Mouse (Mus musculus) MEL (cell line): ENCODE measurements around the gene Zbtb20. TPM values are rescaled to one million over a fixed set of nuclear protein-coding genes. Genes with fewer than 3 reads are reported as not detected.

Experiments used
- DNase-seq: peaks from one replicate; pipeline ENCODE4 v3.0.0; 2011; ENCODE audit warnings: low read depth, low spot score
- H3K27ac ChIP-seq: 2 replicates; pipeline ENCODE4 v1.5.1; 2012; ENCODE audit warnings: low read depth, mild to moderate bottlenecking, control low read depth, low read length, moderate library complexity; ENCODE audit not compliant: control insufficient read depth
- H3K27me3 ChIP-seq, 2 experiments: fragments of 150-350 bp in 1 of 2; sonication (generic) in 1 of 2; 2 replicates each; pipeline ENCODE4 v1.6.1; 2012; ENCODE audit warnings: low read length in 2 of 2, mild to moderate bottlenecking in 2 of 2, improper control_type of control experiment in 1 of 2, moderate library complexity in 1 of 2; ENCODE audit not compliant: insufficient read depth in 2 of 2, control insufficient read depth in 1 of 2
- H3K36me3 ChIP-seq, 2 experiments: 2 replicates each; pipeline ENCODE4 v1.6.1; 2012 to 2014; ENCODE audit warnings: low read length in 2 of 2, improper control_type of control experiment in 1 of 2, inconsistent platforms in 1 of 2, mild to moderate bottlenecking in 1 of 2; ENCODE audit not compliant: insufficient read depth in 2 of 2, control insufficient read depth in 1 of 2
- H3K4me1 ChIP-seq, 2 experiments: fragments of 150-350 bp in 1 of 2; sonication (generic) in 1 of 2; 2 replicates each; pipeline ENCODE4 v1.6.1; 2012; ENCODE audit warnings: low read length in 2 of 2, improper control_type of control experiment in 1 of 2, mild to moderate bottlenecking in 1 of 2; ENCODE audit not compliant: insufficient read depth in 2 of 2, control insufficient read depth in 1 of 2
- H3K4me3 ChIP-seq, 2 experiments: fragments of 150-350 bp in 1 of 2; sonication (generic) in 1 of 2; 2 replicates each; pipeline ENCODE4 v1.5.1; 2012; ENCODE audit warnings: low read depth in 2 of 2, low read length in 2 of 2, mild to moderate bottlenecking in 2 of 2, moderate library complexity in 2 of 2, control low read depth in 1 of 2, improper control_type of control experiment in 1 of 2; ENCODE audit not compliant: control insufficient read depth in 1 of 2, insufficient read depth in 1 of 2
- H3K79me2 ChIP-seq: 2 replicates; pipeline ENCODE4 v1.6.1; 2012; ENCODE audit warnings: mild to moderate bottlenecking, low read length, moderate library complexity; ENCODE audit not compliant: control insufficient read depth, poor library complexity, insufficient read depth
- H3K9ac ChIP-seq: 2 replicates; pipeline ENCODE4 v1.6.1; 2012; ENCODE audit warnings: low read depth, mild to moderate bottlenecking, control low read depth, low read length, moderate library complexity; ENCODE audit not compliant: control insufficient read depth, poor library complexity, severe bottlenecking
- H3K9me3 ChIP-seq: fragments of 150-350 bp; sonication (generic); replicated peaks from 2 replicates; pipeline ENCODE4 v1.6.1; 2012; ENCODE audit warnings: mild to moderate bottlenecking, low read length, improper control_type of control experiment, moderate library complexity; ENCODE audit not compliant: insufficient read depth
- CHD2 ChIP-seq: IDR thresholded peaks from 2 replicates; pipeline ENCODE4 v1.6.1; 2011; ENCODE audit warnings: low read length, improper control_type of control experiment
- CTCF ChIP-seq, 3 experiments: IDR thresholded peaks in 2 of 3; conservative IDR thresholded peaks in 1 of 3; 2 replicates each; pipeline ENCODE4 v1.5.1; 2011 to 2012; ENCODE audit warnings: low read length in 3 of 3, low read depth in 2 of 3, mild to moderate bottlenecking in 2 of 3, improper control_type of control experiment in 1 of 3, inconsistent platforms in 1 of 3, mixed read lengths in 1 of 3, moderate library complexity in 1 of 3; ENCODE audit not compliant: control insufficient read depth in 1 of 3, insufficient read depth in 1 of 3, poor library complexity in 1 of 3, severe bottlenecking in 1 of 3
- EP300 ChIP-seq, 2 experiments: IDR thresholded peaks; 2 replicates each; pipeline ENCODE4 v1.6.1; 2011; ENCODE audit warnings: improper control_type of control experiment in 2 of 2, low read length in 2 of 2, low read depth in 1 of 2, mild to moderate bottlenecking in 1 of 2
- ETS1 ChIP-seq: IDR thresholded peaks from 2 replicates; pipeline ENCODE4 v1.6.1; 2012; ENCODE audit warnings: low read depth, mild to moderate bottlenecking, inconsistent platforms, low read length, improper control_type of control experiment, moderate library complexity
- GATA1 ChIP-seq: IDR thresholded peaks from 2 replicates; pipeline ENCODE4 v1.6.1; 2011; ENCODE audit warnings: low read depth, low read length, improper control_type of control experiment
- HCFC1 ChIP-seq: IDR thresholded peaks from 2 replicates; pipeline ENCODE4 v1.6.1; 2012; ENCODE audit warnings: low read depth, mild to moderate bottlenecking, inconsistent platforms, low read length, improper control_type of control experiment, moderate library complexity
- JUND ChIP-seq: IDR thresholded peaks from 2 replicates; pipeline ENCODE4 v1.6.1; 2011; ENCODE audit warnings: low read depth, mild to moderate bottlenecking, improper control_type of control experiment, low read length
- KAT2A ChIP-seq: conservative IDR thresholded peaks from 2 replicates; pipeline ENCODE4 v1.6.1; 2012; ENCODE audit warnings: low read depth, low read length, improper control_type of control experiment, inconsistent platforms
- MAFK ChIP-seq: IDR thresholded peaks from 2 replicates; pipeline ENCODE4 v1.6.1; 2011; ENCODE audit warnings: low read depth, mild to moderate bottlenecking, low read length, improper control_type of control experiment, borderline replicate concordance
- MAX ChIP-seq: IDR thresholded peaks from 2 replicates; pipeline ENCODE4 v1.6.1; 2011; ENCODE audit warnings: low read length, improper control_type of control experiment
- MXI1 ChIP-seq: IDR thresholded peaks from 2 replicates; pipeline ENCODE4 v1.6.1; 2011; ENCODE audit warnings: mild to moderate bottlenecking, low read depth, low read length, improper control_type of control experiment
- MYB ChIP-seq: IDR thresholded peaks from 2 replicates; pipeline ENCODE4 v1.6.1; 2011; ENCODE audit warnings: mild to moderate bottlenecking, low read depth, low read length, improper control_type of control experiment
- NELFE ChIP-seq: IDR thresholded peaks from 2 replicates; pipeline ENCODE4 v1.6.1; 2011; ENCODE audit warnings: low read depth, low read length, improper control_type of control experiment
- NRF1 ChIP-seq: IDR thresholded peaks from 2 replicates; pipeline ENCODE4 v1.6.1; 2014; ENCODE audit warnings: low read depth, mild to moderate bottlenecking, inconsistent platforms, low read length, improper control_type of control experiment, moderate library complexity; ENCODE audit not compliant: poor library complexity, insufficient read depth, severe bottlenecking
- POLR2AphosphoS5 ChIP-seq: IDR thresholded peaks from 2 replicates; pipeline ENCODE4 v1.6.1; 2012; ENCODE audit warnings: low read depth, borderline replicate concordance, mild to moderate bottlenecking, inconsistent platforms, low read length, moderate library complexity, mixed read lengths
- RAD21 ChIP-seq: IDR thresholded peaks from 2 replicates; pipeline ENCODE4 v1.6.1; 2011; ENCODE audit warnings: mild to moderate bottlenecking, low read depth, low read length, improper control_type of control experiment
- SMC3 ChIP-seq: IDR thresholded peaks from 2 replicates; pipeline ENCODE4 v1.6.1; 2011; ENCODE audit warnings: low read depth, low read length, improper control_type of control experiment
- TAL1 ChIP-seq: IDR thresholded peaks from 2 replicates; pipeline ENCODE4 v1.6.1; 2012; ENCODE audit warnings: mild to moderate bottlenecking, inconsistent platforms, low read length, moderate library complexity, mixed read lengths
- TBP ChIP-seq: IDR thresholded peaks from 2 replicates; pipeline ENCODE4 v1.8.0; 2011; ENCODE audit warnings: low read depth, low read length, improper control_type of control experiment
- USF1 ChIP-seq: IDR thresholded peaks from 2 replicates; pipeline ENCODE4 v1.6.1; 2014; ENCODE audit warnings: low read depth, mild to moderate bottlenecking, inconsistent platforms, low read length, improper control_type of control experiment, moderate library complexity
- USF2 ChIP-seq, 2 experiments: IDR thresholded peaks; 2 replicates each; pipeline ENCODE4 v1.6.1; 2011 to 2012; ENCODE audit warnings: improper control_type of control experiment in 2 of 2, low read length in 2 of 2, borderline replicate concordance in 1 of 2, inconsistent platforms in 1 of 2, low read depth in 1 of 2, mild to moderate bottlenecking in 1 of 2; ENCODE audit not compliant: insufficient read depth in 1 of 2
- ZC3H11A ChIP-seq: IDR thresholded peaks from 2 replicates; pipeline ENCODE4 v1.6.1; 2012; ENCODE audit warnings: low read depth, mild to moderate bottlenecking, inconsistent platforms, low read length, improper control_type of control experiment
- ZKSCAN1 ChIP-seq: IDR thresholded peaks from 2 replicates; pipeline ENCODE4 v1.6.1; 2012; ENCODE audit warnings: low read depth, mild to moderate bottlenecking, inconsistent platforms, low read length, improper control_type of control experiment, moderate library complexity
- ZMIZ1 ChIP-seq: IDR thresholded peaks from 2 replicates; pipeline ENCODE4 v1.6.1; 2012; ENCODE audit warnings: low read depth, mild to moderate bottlenecking, inconsistent platforms, low read length, improper control_type of control experiment, moderate library complexity
- polyA plus RNA-seq, 2 experiments: library from polyadenylated mRNA; stranded (reverse) in 1 of 2; unstranded in 1 of 2; fragments of >175 nt in 1 of 2; fragments of >200 nt in 1 of 2; gene quantifications; 2 replicates each; pipeline versions ENCODE4 v1.2.1 to v1.2.4; 2012; ENCODE audit warnings: low replicate concordance in 2 of 2, low read depth in 1 of 2; ENCODE audit not compliant: insufficient read length in 2 of 2, insufficient read depth in 1 of 2, missing spikeins in 1 of 2
- total RNA-seq: library from RNA; depleted of rRNA; stranded (reverse); fragments of 300-350 nt; gene quantifications from 2 replicates; pipeline ENCODE4 v1.2.3, GENCODE M21; 2012; rRNA removed

The Zbtb20 gene
- total RNA-seq (0.26 and 0.27 TPM in 2 replicates), polyA plus RNA-seq (under 1 TPM in 1 of 2 experiments, not detected in 1; 0.17 TPM)

DNA sequence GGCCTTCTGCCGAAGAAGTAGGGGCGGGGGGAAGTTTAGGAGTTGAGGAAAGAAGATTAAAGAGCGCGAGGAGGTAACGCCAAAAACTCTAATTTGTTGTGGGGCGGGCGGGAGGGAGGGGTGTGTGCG, at the start of gene Zbtb20:
TSS of gene Zbtb20 (plus strand) at position 30 of the 129 bp plus-strand sequence.
- Histone ChIP-seq H3K4me1 (peaks cover 2 to 6% of the 10 kb centered on the region in 2 experiments; a peak in 2 of 4 replicates), H3K27ac (peak within 1 kb of the TSS; percentile 98), H3K79me2 (no peaks in the 10 kb centered on the region; the same call in 1 of the 2 replicates), H3K27me3 (no peaks in the 10 kb centered on the region), H3K9ac (peak within 1 kb of the TSS; percentile 93), H3K9me3 (no peaks in the 10 kb centered on the region), H3K4me3 (peak within 1 kb of the TSS; percentile 75 to 90), H3K36me3 (peaks cover 0 to 2% of the 10 kb centered on the region in 2 experiments; a peak in 2 of 4 replicates)
- TF ChIP-seq MXI1 (peak; percentile 40; the same call in 1 of the 2 replicates), TBP (no peak)
- no peak for DNase-seq

DNA sequence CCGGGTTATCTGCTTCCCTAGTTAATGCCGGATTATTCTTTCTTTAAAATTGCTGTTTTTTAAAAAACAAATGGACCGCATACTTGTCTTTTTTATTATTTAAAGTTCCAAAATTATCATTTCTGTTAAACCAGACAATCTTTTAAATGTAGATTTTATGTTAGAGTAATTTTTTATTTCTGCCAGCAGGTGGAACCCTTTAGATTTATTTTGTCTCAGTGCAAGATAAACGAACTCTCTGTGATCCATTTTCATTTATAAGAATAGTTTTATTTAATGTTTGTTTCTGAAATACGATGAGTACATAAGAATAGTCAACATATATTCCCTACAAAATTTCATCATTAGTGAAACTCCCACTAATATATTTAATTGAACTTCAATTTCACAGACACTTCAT, 39.7 kb upstream of the Zbtb20 start:
- no peaks in the 10 kb centered on the region for H3K9me3 ChIP-seq
- peak; percentile 17 for DNase-seq
- H3K36me3 ChIP-seq, result no peaks in the 10 kb centered on the region
- TF ChIP-seq ZC3H11A (peak; percentile 85), ZKSCAN1 (no peak), KAT2A (no peak), SMC3 (peak; percentile 79), GATA1 (no peak), RAD21 (peak; percentile 83), CTCF (IDR thresholded peaks at IDR 0.05 in 2 of 3, conservative IDR thresholded peaks at IDR 0.05 in 1 of 3; ENCODE audit: control insufficient read depth in 1 of 3, insufficient read depth in 1 of 3, low read depth in 2 of 3, low read length in 3 of 3, poor library complexity in 1 of 3, severe bottlenecking in 1 of 3) (peak in 1 of 3 experiments; percentile 54; a peak in 2 of 6 replicates)
- no peaks in the 10 kb centered on the region for H3K27me3 ChIP-seq
- H3K27ac ChIP-seq, result no peak overlapping the region
- H3K79me2 ChIP-seq, result no peaks in the 10 kb centered on the region
- no peak overlapping the region for H3K4me3 ChIP-seq
- no peaks in the 10 kb centered on the region for H3K4me1 ChIP-seq
- H3K9ac ChIP-seq, result no peak overlapping the region

DNA sequence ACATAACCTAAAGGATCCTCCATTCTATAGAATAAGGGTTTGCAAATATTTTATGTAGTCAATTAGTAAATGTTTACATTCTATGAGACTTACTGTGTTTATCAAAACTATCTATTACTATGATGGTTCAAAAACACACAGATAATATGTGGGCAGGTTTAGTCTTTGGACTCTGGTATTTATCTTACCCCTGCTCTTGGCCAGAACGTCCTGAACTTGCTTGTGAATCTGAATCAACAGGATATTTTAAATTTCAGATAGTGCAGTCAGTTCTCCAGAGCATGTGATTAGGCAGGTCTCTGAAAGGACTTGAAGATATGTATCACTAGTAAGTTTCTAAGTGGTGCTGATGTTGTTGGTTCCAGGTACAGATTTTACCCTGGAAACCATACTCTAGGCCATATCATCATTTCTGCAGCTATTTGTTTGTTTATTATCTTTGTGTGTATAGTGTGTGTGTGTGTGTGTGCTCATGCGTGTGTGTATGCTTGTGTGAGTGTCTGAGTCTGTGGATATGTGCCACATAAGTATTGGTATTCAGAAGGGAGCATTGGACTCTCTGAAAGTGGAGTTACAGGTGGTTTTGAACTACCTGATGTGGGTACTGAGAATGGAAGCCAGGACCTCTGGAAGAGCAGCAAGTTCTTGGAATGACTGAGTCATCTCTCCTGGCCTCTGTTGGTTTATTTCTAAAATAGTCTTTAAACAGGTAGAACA, 39.1 kb upstream of the Zbtb20 start:
- TF ChIP-seq MAX (no peak), NELFE (no peak), JUND (no peak), POLR2AphosphoS5 (no peak), TAL1 (no peak), USF1 (no peak), USF2 (IDR thresholded peaks at IDR 0.05; ENCODE audit: borderline replicate concordance in 1 of 2, insufficient read depth in 1 of 2, low read depth in 1 of 2, low read length in 2 of 2) (no peak), ZMIZ1 (no peak), EP300 (IDR thresholded peaks at IDR 0.05; ENCODE audit: low read depth in 1 of 2, low read length in 2 of 2) (no peak), NRF1 (no peak), HCFC1 (no peak), MAFK (no peak), TBP (no peak), CHD2 (no peak), MYB (no peak), ETS1 (no peak)
- no peak for DNase-seq
- Histone ChIP-seq H3K27me3 (no peaks in the 10 kb centered on the region), H3K9ac (no peak overlapping the region), H3K79me2 (no peaks in the 10 kb centered on the region), H3K4me1 (no peaks in the 10 kb centered on the region), H3K36me3 (no peaks in the 10 kb centered on the region), H3K4me3 (no peak overlapping the region), H3K9me3 (no peaks in the 10 kb centered on the region), H3K27ac (no peak overlapping the region)
